Mouse (Mus musculus): ENCODE measurements around the gene Gstt3.
"Not testable (repeated sequence)": the region's sequence is repeated elsewhere in the genome, so short reads cannot be mapped to it uniquely, and the experiment has no call there.

The Gstt3 gene

GRCm38 (mm10) chr10:75779206-75780174 lies 1.7 kb downstream of the Gstt3 start:
- no peak for DNase-seq (ENCODE audit: low read depth, low spot score)

GRCm38 (mm10) chr10:75777885-75778284 lies 3.3 kb downstream of the Gstt3 start:
- DNase-seq (ENCODE audit: low read depth, low spot score): no peak

- no peak for DNase-seq (ENCODE audit: low read depth, low spot score)
Measured at GRCm38 (mm10) chr10:75776562-75776961, 4.7 kb downstream of the Gstt3 start.

- no peak for DNase-seq (ENCODE audit: low read depth, low spot score)
Measured at GRCm38 (mm10) chr10:75774587-75774986, 6.6 kb downstream of the Gstt3 start.

GRCm38 (mm10) chr10:75774102-75774501 lies 7.1 kb downstream of the Gstt3 start:
- DNase-seq (ENCODE audit: low read depth, low spot score): no peak

- peak; percentile 98 for DNase-seq (ENCODE audit: low read depth, low spot score)
Measured at GRCm38 (mm10) chr10:75772795-75773664, 8.2 kb downstream of the Gstt3 start, which contains the start of gene Ddt. TSS of gene Ddt (minus strand) at chr10:75773414.

- not testable (repeated sequence) for DNase-seq (ENCODE audit: low read depth, low spot score)
Measured at GRCm38 (mm10) chr10:75767756-75768155, 13.5 kb downstream of the Gstt3 start.

- no peak for DNase-seq (ENCODE audit: low read depth, low spot score)
Measured at GRCm38 (mm10) chr10:75766856-75767255, 14.4 kb downstream of the Gstt3 start.

GRCm38 (mm10) chr10:75764519-75765473 lies 16.4 kb downstream of the Gstt3 start:
- DNase-seq (ENCODE audit: low read depth, low spot score): peak; percentile 91

- DNase-seq (ENCODE audit: low read depth, low spot score): peak; percentile 99
Measured at GRCm38 (mm10) chr10:75763682-75764518, 17.3 kb downstream of the Gstt3 start, which contains the start of gene Cabin1. TSS of gene Cabin1 (minus strand) at chr10:75764341.

- no peak for DNase-seq (ENCODE audit: low read depth, low spot score)
Measured at GRCm38 (mm10) chr10:75762413-75762812, 18.8 kb downstream of the Gstt3 start.

- peak; percentile 68 for DNase-seq (ENCODE audit: low read depth, low spot score)
Measured at GRCm38 (mm10) chr10:75760311-75760710, 20.9 kb downstream of the Gstt3 start.

GRCm38 (mm10) chr10:75756719-75757118 lies 24.5 kb downstream of the Gstt3 start:
- DNase-seq (ENCODE audit: low read depth, low spot score): no peak

GRCm38 (mm10) chr10:75744017-75744416 lies 37.2 kb downstream of the Gstt3 start:
- peak; percentile 74 for DNase-seq (ENCODE audit: low read depth, low spot score)

GRCm38 (mm10) chr10:75743369-75743768 lies 37.8 kb downstream of the Gstt3 start:
- no peak for DNase-seq (ENCODE audit: low read depth, low spot score)

GRCm38 (mm10) chr10:75740866-75741265 lies 40.3 kb downstream of the Gstt3 start:
- DNase-seq (ENCODE audit: low read depth, low spot score): no peak

GRCm38 (mm10) chr10:75725449-75725848 lies 55.8 kb downstream of the Gstt3 start:
- DNase-seq (ENCODE audit: low read depth, low spot score): no peak
